In the genomic region with DNA sequence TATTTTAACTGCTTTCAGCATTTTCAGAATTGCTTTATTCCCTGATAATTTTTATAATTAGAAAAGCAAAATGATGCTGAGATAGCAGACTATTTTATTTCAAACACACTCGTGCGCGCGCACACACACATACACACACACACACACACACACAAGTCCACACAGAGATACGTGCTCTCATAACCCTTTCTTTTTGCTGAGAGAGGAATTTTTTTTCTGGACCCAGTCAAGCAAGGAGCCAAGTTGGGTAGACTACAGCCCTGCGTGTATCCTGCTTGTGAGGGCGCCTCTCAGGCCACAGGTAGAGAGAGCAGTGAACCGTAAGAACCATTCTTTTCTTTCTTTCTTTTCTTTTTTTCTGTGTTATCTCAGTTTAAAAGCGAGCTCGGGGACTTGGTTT, we compare ENCODE assay signal across 8 mouse cellular contexts. TPM values are rescaled to one million over a fixed set of nuclear protein-coding genes. Genes with fewer than 3 reads are reported as not detected.
DNase-seq lines count a peak whose midpoint lies in the region; ATAC-seq and TF ChIP-seq lines count a peak whose summit lies in the region.

No protein-coding gene starts in this region.

- no peaks in the 10 kb centered on the region for H3K9me3 ChIP-seq in lung, postnatal 0 days (ENCODE audit: low read length)
- H3K9me3 ChIP-seq in hindbrain, embryonic 13.5 days: no peaks in the 10 kb centered on the region
- H3K9me3 ChIP-seq in limb, embryonic 13.5 days: no peaks in the 10 kb centered on the region
- H3K9me3 ChIP-seq in stomach, embryonic 16.5 days (replicated peaks; ENCODE audit: control insufficient read depth, low read length): no peaks in the 10 kb centered on the region

- WGBS in lung, postnatal 0 days: 43% methylated on average over 10 of the region's 10 CpGs
- WGBS in hindbrain, embryonic 13.5 days: 50% methylated on average over 10 of the region's 10 CpGs
- 66% methylated on average over 10 of the region's 10 CpGs for WGBS in limb, embryonic 13.5 days
- 52% methylated on average over 10 of the region's 10 CpGs for WGBS in stomach, embryonic 16.5 days

- TF ChIP-seq EP300 in lung, postnatal 0 days (IDR thresholded peaks at IDR 0.05): no peak

- peak overlapping the region; percentile 36; the same call in 1 of the 2 replicates for H3K4me3 ChIP-seq in lung, postnatal 0 days (ENCODE audit: low read depth, low read length)
- peak overlapping the region; percentile 38 for H3K4me3 ChIP-seq in hindbrain, embryonic 13.5 days
- H3K4me3 ChIP-seq in limb, embryonic 13.5 days: peak overlapping the region; percentile 43
- peak overlapping the region; percentile 44 for H3K4me3 ChIP-seq in stomach, embryonic 16.5 days (replicated peaks; ENCODE audit: low read length)

- H3K27ac ChIP-seq in lung, postnatal 0 days (ENCODE audit: low read length): no peak overlapping the region
- no peak overlapping the region for H3K27ac ChIP-seq in hindbrain, embryonic 13.5 days
- H3K27ac ChIP-seq in limb, embryonic 13.5 days: no peak overlapping the region; the same call in 1 of the 2 replicates
- no peak overlapping the region for H3K27ac ChIP-seq in stomach, embryonic 16.5 days (ENCODE audit: low read length)

- no peak for ATAC-seq in lung, postnatal 0 days
- 0 out of 2 replicates have a peak, but pooled peaks have one; percentile 46 for ATAC-seq in hindbrain, embryonic 13.5 days (ENCODE audit: low FRiP score)
- ATAC-seq in limb, embryonic 13.5 days (ENCODE audit: low FRiP score, low read depth): peak; percentile 41; the same call in 1 of the 2 replicates
- no peak for ATAC-seq in stomach, embryonic 16.5 days (ENCODE audit: insufficient read depth, low FRiP score)

- no peaks in the 10 kb centered on the region for H3K27me3 ChIP-seq in lung, postnatal 0 days (replicated peaks; ENCODE audit: insufficient read depth, low read length)
- H3K27me3 ChIP-seq in hindbrain, embryonic 13.5 days: peaks cover 3% of the 10 kb centered on the region; the same call in 1 of the 2 replicates
- H3K27me3 ChIP-seq in limb, embryonic 13.5 days: peaks cover 2% of the 10 kb centered on the region; the same call in 1 of the 2 replicates
- no peaks in the 10 kb centered on the region; the same call in 1 of the 2 replicates for H3K27me3 ChIP-seq in stomach, embryonic 16.5 days (ENCODE audit: control insufficient read depth, insufficient read depth, low read length)

- H3K36me3 ChIP-seq in lung, postnatal 0 days (ENCODE audit: insufficient read depth, low read length): no peaks in the 10 kb centered on the region
- no peaks in the 10 kb centered on the region for H3K36me3 ChIP-seq in hindbrain, embryonic 13.5 days
- no peaks in the 10 kb centered on the region for H3K36me3 ChIP-seq in limb, embryonic 13.5 days
- no peaks in the 10 kb centered on the region for H3K36me3 ChIP-seq in stomach, embryonic 16.5 days (ENCODE audit: control insufficient read depth, insufficient read depth, low read length)

- no peak for TF ChIP-seq CTCF in lung, postnatal 0 days (IDR thresholded peaks at IDR 0.05)

- peak overlapping the region; percentile 48 for H3K4me2 ChIP-seq in lung, postnatal 0 days (replicated peaks; ENCODE audit: low read depth, low read length)
- H3K4me2 ChIP-seq in hindbrain, embryonic 13.5 days: peak overlapping the region; percentile 53
- H3K4me2 ChIP-seq in limb, embryonic 13.5 days (replicated peaks): peak overlapping the region; percentile 56
- peak overlapping the region; percentile 46 for H3K4me2 ChIP-seq in stomach, embryonic 16.5 days (ENCODE audit: low read depth, low read length)

- no peak overlapping the region for H3K9ac ChIP-seq in lung, postnatal 0 days (replicated peaks; ENCODE audit: low read depth)
- H3K9ac ChIP-seq in hindbrain, embryonic 13.5 days: no peak overlapping the region
- H3K9ac ChIP-seq in limb, embryonic 13.5 days: no peak overlapping the region
- no peak overlapping the region for H3K9ac ChIP-seq in stomach, embryonic 16.5 days (ENCODE audit: low read length)

- H3K4me1 ChIP-seq in lung, postnatal 0 days (ENCODE audit: insufficient read depth, low read depth, low read length): no peaks in the 10 kb centered on the region
- no peaks in the 10 kb centered on the region for H3K4me1 ChIP-seq in hindbrain, embryonic 13.5 days (replicated peaks)
- H3K4me1 ChIP-seq in limb, embryonic 13.5 days: no peaks in the 10 kb centered on the region
- no peaks in the 10 kb centered on the region for H3K4me1 ChIP-seq in stomach, embryonic 16.5 days (ENCODE audit: control insufficient read depth, insufficient read depth, low read length)

- no peak for DNase-seq in lung, postnatal 0 days (ENCODE audit: low spot score)
- no peak for DNase-seq in lung, postnatal 25 days (ENCODE audit: low spot score)
- DNase-seq in frontal cortex, postnatal 25 days (ENCODE audit: low spot score in 2 of 2): no peak
- no peak for DNase-seq in thymus, postnatal 25 days
- DNase-seq in thymus, postnatal 0 days (ENCODE audit: low spot score): no peak

RNA-seq across cellular contexts. Expression of gene Mum1l1, which starts 7.9 kb away (rescaled TPM):
- polyA plus RNA-seq in lung, postnatal 0 days (2015; fragmentation: Nextera tagmentation; extraction: Ambion mirVana): 14.6 and 17.2 TPM in 2 replicates
- polyA plus RNA-seq in hindbrain, embryonic 13.5 days (2015; fragmentation: Nextera tagmentation; extraction: Ambion mirVana): 7.6 and 9.7 TPM in 2 replicates
- 44.2 and 46.4 TPM in 2 replicates for polyA plus RNA-seq in limb, embryonic 13.5 days (2015; fragmentation: Nextera tagmentation; extraction: Ambion mirVana)
- polyA plus RNA-seq in stomach, embryonic 16.5 days (2015; fragmentation: Nextera tagmentation; extraction: Ambion mirVana): 15.8 and 16.8 TPM in 2 replicates
- 2.5 and 3.1 TPM in 2 replicates for polyA plus RNA-seq in thymus, postnatal 0 days (2015; fragmentation: Nextera tagmentation; extraction: Ambion mirVana)

RNA-seq across cellular contexts. Expression of gene 4933428M09Rik, which starts 38.7 kb away (rescaled TPM):
- 0.13 TPM in 1 of 2 replicates, not detected in the other for polyA plus RNA-seq in lung, postnatal 0 days (2015; fragmentation: Nextera tagmentation; extraction: Ambion mirVana)
- polyA plus RNA-seq in hindbrain, embryonic 13.5 days (2015; fragmentation: Nextera tagmentation; extraction: Ambion mirVana): not detected in 2 replicates
- polyA plus RNA-seq in limb, embryonic 13.5 days (2015; fragmentation: Nextera tagmentation; extraction: Ambion mirVana): not detected in 2 replicates
- not detected in 2 replicates for polyA plus RNA-seq in stomach, embryonic 16.5 days (2015; fragmentation: Nextera tagmentation; extraction: Ambion mirVana)
- not detected in 2 replicates for polyA plus RNA-seq in thymus, postnatal 0 days (2015; fragmentation: Nextera tagmentation; extraction: Ambion mirVana)

Comparison
In these comparisons a context has a peak if more than half of its experiments do, and no peak if none do; other contexts are left out.
1. ATAC-seq: peak in hindbrain, embryonic 13.5 days (single experiment) and limb, embryonic 13.5 days (single experiment); none in lung, postnatal 0 days (single experiment) and stomach, embryonic 16.5 days (single experiment).
2. Peak in every context shown above with its lines, with median percentiles within 50 percentile points of each other: H3K4me2 ChIP-seq and H3K4me3 ChIP-seq.